Comparison of ENCODE assay signal across 22 mouse cellular contexts in the genomic region with DNA sequence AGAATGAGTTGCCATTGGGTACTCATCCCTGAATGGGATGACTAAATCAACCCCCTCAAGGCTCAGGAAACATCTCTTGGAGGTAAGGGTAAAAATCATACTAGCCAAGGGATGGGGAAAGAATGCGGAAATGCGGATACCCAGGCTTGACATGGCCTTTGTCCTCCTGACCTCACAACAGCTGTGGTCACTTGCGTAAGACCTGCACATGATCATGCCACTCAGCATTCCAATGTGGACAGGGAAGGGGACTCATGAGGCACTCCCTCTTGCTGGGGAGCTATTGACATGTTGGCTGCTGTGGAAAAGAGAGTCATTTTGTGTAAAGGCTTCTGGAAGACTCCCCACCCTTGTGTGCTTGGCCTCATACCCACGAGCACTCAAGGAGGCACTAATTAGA.
DNase-seq lines count a peak whose midpoint lies in the region; ATAC-seq and TF ChIP-seq lines count a peak whose summit lies in the region.
"Had no signal": no experiment of that assay in that cellular context is flagged by ENCODE, and none has a peak within 500 bp of the region (broad histone marks: within the 10 kb centered on the region; RNA-seq: fewer than 3 reads in every experiment).

No protein-coding gene starts in this region.

- TF ChIP-seq EP300 in lung, postnatal 0 days (IDR thresholded peaks at IDR 0.05), result no peak

- no peaks in the 10 kb centered on the region for H3K4me1 ChIP-seq in midbrain, embryonic 11.5 days (ENCODE audit: control insufficient read depth, insufficient read depth, low read length)
- H3K4me1 ChIP-seq in midbrain, embryonic 15.5 days, result no peaks in the 10 kb centered on the region
- no peaks in the 10 kb centered on the region for H3K4me1 ChIP-seq in lung, postnatal 0 days (ENCODE audit: insufficient read depth, low read depth, low read length)
- H3K4me1 ChIP-seq: embryonic facial prominence, embryonic 15.5 days; forebrain, embryonic 15.5 days; hindbrain, embryonic 12.5 days; limb, embryonic 15.5 days; neural tube, embryonic 15.5 days had no signal

- H3K4me2 ChIP-seq in midbrain, embryonic 11.5 days, result no peak overlapping the region
- no peak overlapping the region for H3K4me2 ChIP-seq in midbrain, embryonic 15.5 days
- H3K4me2 ChIP-seq in lung, postnatal 0 days (replicated peaks; ENCODE audit: low read depth, low read length), result no peak overlapping the region
- H3K4me2 ChIP-seq: embryonic facial prominence, embryonic 15.5 days; forebrain, embryonic 15.5 days; hindbrain, embryonic 12.5 days; kidney, embryonic 15.5 days; limb, embryonic 15.5 days; neural tube, embryonic 15.5 days had no signal

- DNase-seq in gastrocnemius, adult 18-20 months (ENCODE audit: low spot score), result peak; percentile 29
- no peak for DNase-seq in gastrocnemius, adult 8-10 months (ENCODE audit: low spot score in 2 of 2)
- peak; percentile 67 for DNase-seq in midbrain, embryonic 11.5 days (ENCODE audit: low spot score, missing footprints)
- DNase-seq in lung, postnatal 0 days (ENCODE audit: low spot score), result peak; percentile 26
- DNase-seq in yolk sac, embryonic 10.5 days (ENCODE audit: low spot score), result peak; percentile 68
- DNase-seq in cerebellum, adult 11 months, result no peak
- DNase-seq in ovary, postnatal 36 days (ENCODE audit: low spot score), result no peak
- DNase-seq: B cell, adult 2 months; cerebellum, adult 2 months; cerebellum, postnatal 36 days; kidney, adult 11 months; left cerebral cortex, postnatal 4 days; spleen, adult 18-20 months had no signal

- no peaks in the 10 kb centered on the region for H3K36me3 ChIP-seq in midbrain, embryonic 11.5 days (ENCODE audit: control insufficient read depth, insufficient read depth, low read length)
- no peaks in the 10 kb centered on the region for H3K36me3 ChIP-seq in midbrain, embryonic 15.5 days (replicated peaks)
- H3K36me3 ChIP-seq in lung, postnatal 0 days (ENCODE audit: insufficient read depth, low read length), result no peaks in the 10 kb centered on the region
- H3K36me3 ChIP-seq: embryonic facial prominence, embryonic 15.5 days; forebrain, embryonic 15.5 days; hindbrain, embryonic 12.5 days; kidney, embryonic 15.5 days; limb, embryonic 15.5 days; neural tube, embryonic 15.5 days had no signal

- no peaks in the 10 kb centered on the region for H3K9me3 ChIP-seq in midbrain, embryonic 11.5 days (ENCODE audit: control insufficient read depth, low read length)
- no peaks in the 10 kb centered on the region for H3K9me3 ChIP-seq in midbrain, embryonic 15.5 days
- no peaks in the 10 kb centered on the region for H3K9me3 ChIP-seq in lung, postnatal 0 days (ENCODE audit: low read length)
- H3K9me3 ChIP-seq: embryonic facial prominence, embryonic 15.5 days; forebrain, embryonic 15.5 days; hindbrain, embryonic 12.5 days; kidney, embryonic 15.5 days; limb, embryonic 15.5 days; neural tube, embryonic 15.5 days had no signal

- H3K9ac ChIP-seq in midbrain, embryonic 11.5 days (ENCODE audit: low read length), result no peak overlapping the region
- H3K9ac ChIP-seq in midbrain, embryonic 15.5 days, result no peak overlapping the region
- no peak overlapping the region for H3K9ac ChIP-seq in lung, postnatal 0 days (replicated peaks; ENCODE audit: low read depth)
- H3K9ac ChIP-seq: embryonic facial prominence, embryonic 15.5 days; forebrain, embryonic 15.5 days; hindbrain, embryonic 12.5 days; kidney, embryonic 15.5 days; limb, embryonic 15.5 days; neural tube, embryonic 15.5 days had no signal

- H3K4me3 ChIP-seq in midbrain, embryonic 11.5 days (ENCODE audit: low read depth, low read length), result no peak overlapping the region
- H3K4me3 ChIP-seq in midbrain, embryonic 15.5 days, result no peak overlapping the region
- no peak overlapping the region for H3K4me3 ChIP-seq in lung, postnatal 0 days (ENCODE audit: low read depth, low read length)
- H3K4me3 ChIP-seq: embryonic facial prominence, embryonic 15.5 days; forebrain, embryonic 15.5 days; hindbrain, embryonic 12.5 days; kidney, embryonic 15.5 days; left cerebral cortex, adult 2 months; limb, embryonic 15.5 days; neural tube, embryonic 15.5 days had no signal

- no peak for ATAC-seq in midbrain, embryonic 11.5 days (ENCODE audit: low FRiP score)
- ATAC-seq in midbrain, embryonic 15.5 days (replicated peaks), result no peak
- peak; percentile 19; the same call in 1 of the 2 replicates for ATAC-seq in lung, postnatal 0 days
- ATAC-seq: activated CD4-positive, CD25-positive, alpha-beta regulatory T cell, adult 4 months; forebrain, embryonic 15.5 days had no signal

- no peaks in the 10 kb centered on the region for H3K27me3 ChIP-seq in midbrain, embryonic 11.5 days (ENCODE audit: control insufficient read depth, insufficient read depth, low read length)
- no peaks in the 10 kb centered on the region for H3K27me3 ChIP-seq in midbrain, embryonic 15.5 days (replicated peaks)
- no peaks in the 10 kb centered on the region for H3K27me3 ChIP-seq in lung, postnatal 0 days (replicated peaks; ENCODE audit: insufficient read depth, low read length)
- H3K27me3 ChIP-seq: embryonic facial prominence, embryonic 15.5 days; forebrain, embryonic 15.5 days; hindbrain, embryonic 12.5 days; kidney, embryonic 15.5 days; limb, embryonic 15.5 days; neural tube, embryonic 15.5 days had no signal

- no peak overlapping the region for H3K27ac ChIP-seq in midbrain, embryonic 11.5 days (ENCODE audit: low read depth, low read length)
- no peak overlapping the region for H3K27ac ChIP-seq in midbrain, embryonic 15.5 days
- H3K27ac ChIP-seq in lung, postnatal 0 days (ENCODE audit: low read length), result no peak overlapping the region
- H3K27ac ChIP-seq: embryonic facial prominence, embryonic 15.5 days; forebrain, embryonic 15.5 days; hindbrain, embryonic 12.5 days; kidney, embryonic 15.5 days; left cerebral cortex, adult 2 months; limb, embryonic 15.5 days; neural tube, embryonic 15.5 days had no signal

- no peak for TF ChIP-seq CTCF in lung, postnatal 0 days (IDR thresholded peaks at IDR 0.05)

- WGBS in midbrain, embryonic 11.5 days, result 90% methylated on average over 4 of the region's 4 CpGs
- 87% methylated on average over 4 of the region's 4 CpGs for WGBS in midbrain, embryonic 15.5 days
- 77% methylated on average over 4 of the region's 4 CpGs for WGBS in lung, postnatal 0 days

Comparison
In these comparisons a context has a peak if more than half of its experiments do, and no peak if none do; other contexts are left out.
1. DNase-seq: peak in gastrocnemius, adult 18-20 months (single experiment), midbrain, embryonic 11.5 days (single experiment), lung, postnatal 0 days (single experiment) and yolk sac, embryonic 10.5 days (single experiment); none in gastrocnemius, adult 8-10 months (0 of 2), cerebellum, adult 11 months (single experiment) and ovary, postnatal 36 days (single experiment).